Mouse (Mus musculus) myocyte (in vitro differentiated cells): ENCODE data around the gene Ift88. TPM values are rescaled to one million over a fixed set of nuclear protein-coding genes. Genes with fewer than 3 reads are reported as not detected.

Source experiments
- H3K27me3 ChIP-seq: one replicate; pipeline ENCODE4 v1.6.1; 2011; ENCODE audit not compliant: control insufficient read depth, insufficient read depth, insufficient read length
- H3K36me3 ChIP-seq: one replicate; pipeline ENCODE4 v1.6.1; 2011; ENCODE audit not compliant: control insufficient read depth, insufficient read depth
- H3K4me2 ChIP-seq: one replicate; pipeline ENCODE4 v1.6.1; 2011; ENCODE audit warnings: low read depth, control low read depth
- H3K4me3 ChIP-seq: one replicate; pipeline ENCODE4 v1.5.1; 2011; ENCODE audit warnings: mild to moderate bottlenecking, control low read depth, moderate library complexity
- H3K79me2 ChIP-seq: one replicate; pipeline ENCODE4 v1.6.1; 2011; ENCODE audit not compliant: control insufficient read depth, insufficient read depth
- H3ac ChIP-seq: one replicate; pipeline ENCODE4 v1.6.1; 2011; ENCODE audit not compliant: control insufficient read depth, insufficient read length
- CEBPB ChIP-seq: IDR thresholded peaks from 2 replicates; pipeline ENCODE4 v1.6.1; 2011; ENCODE audit warnings: mild to moderate bottlenecking, moderate library complexity; ENCODE audit not compliant: poor library complexity, insufficient read depth, severe bottlenecking
- E2F4 ChIP-seq: IDR thresholded peaks from one replicate; pipeline ENCODE4 v1.6.1; 2011; ENCODE audit warnings: mild to moderate bottlenecking, control low read depth, moderate library complexity; ENCODE audit not compliant: insufficient read depth
- MAX ChIP-seq: IDR thresholded peaks from one replicate; pipeline ENCODE4 v1.6.1; 2011; ENCODE audit warnings: low read depth, mild to moderate bottlenecking, control low read depth
- MYOD1 ChIP-seq, 3 experiments: IDR thresholded peaks; one replicate each; pipeline ENCODE4 v1.6.1; 2011; ENCODE audit warnings: control low read depth in 2 of 3, low read depth in 2 of 3, mild to moderate bottlenecking in 2 of 3, moderate library complexity in 1 of 3; ENCODE audit not compliant: insufficient read length in 2 of 3, control insufficient read depth in 1 of 3
- MYOG ChIP-seq, 3 experiments: IDR thresholded peaks; one replicate each; pipeline ENCODE4 v1.6.1; 2011; ENCODE audit warnings: control low read depth in 2 of 3, low read depth in 2 of 3, mild to moderate bottlenecking in 2 of 3; ENCODE audit not compliant: insufficient read length in 2 of 3, control insufficient read depth in 1 of 3, insufficient read depth in 1 of 3
- POLR2A ChIP-seq: IDR thresholded peaks from one replicate; pipeline ENCODE4 v1.6.1; 2011; ENCODE audit warnings: low read depth, mild to moderate bottlenecking, control low read depth, moderate library complexity; ENCODE audit not compliant: insufficient read length
- POLR2AphosphoS2 ChIP-seq: IDR thresholded peaks from one replicate; pipeline ENCODE4 v1.6.1; 2011; ENCODE audit warnings: low read depth, control low read depth; ENCODE audit not compliant: insufficient read length
- REST ChIP-seq: IDR thresholded peaks from one replicate; pipeline ENCODE4 v1.6.1; 2011; ENCODE audit warnings: mild to moderate bottlenecking, control low read depth, moderate library complexity; ENCODE audit not compliant: insufficient read depth, insufficient read length
- SRF ChIP-seq: IDR thresholded peaks from one replicate; pipeline ENCODE4 v1.6.1; 2011; ENCODE audit warnings: low read depth; ENCODE audit not compliant: control insufficient read depth, insufficient read length
- TCF12 ChIP-seq: IDR thresholded peaks from one replicate; pipeline ENCODE4 v1.6.1; 2011; ENCODE audit warnings: mild to moderate bottlenecking, control low read depth; ENCODE audit not compliant: poor library complexity, insufficient read depth, severe bottlenecking
- TCF3 ChIP-seq: IDR thresholded peaks from one replicate; pipeline ENCODE4 v1.6.1; 2011; ENCODE audit warnings: low read depth, control low read depth; ENCODE audit not compliant: insufficient read length
- USF1 ChIP-seq: IDR thresholded peaks from one replicate; pipeline ENCODE4 v1.6.1; 2011; ENCODE audit warnings: low read depth, mild to moderate bottlenecking, control low read depth, moderate library complexity
- polyA plus RNA-seq: library from polyadenylated mRNA; unstranded; fragments of >200 nt; fragmentation: generic; extraction: Trizol; gene quantifications from one replicate; pipeline ENCODE4 v1.2.1, GENCODE M21; 2012; ENCODE audit warnings: missing spikeins

The Ift88 gene
- polyA plus RNA-seq, 1 experiment = 2.8 TPM

DNA sequence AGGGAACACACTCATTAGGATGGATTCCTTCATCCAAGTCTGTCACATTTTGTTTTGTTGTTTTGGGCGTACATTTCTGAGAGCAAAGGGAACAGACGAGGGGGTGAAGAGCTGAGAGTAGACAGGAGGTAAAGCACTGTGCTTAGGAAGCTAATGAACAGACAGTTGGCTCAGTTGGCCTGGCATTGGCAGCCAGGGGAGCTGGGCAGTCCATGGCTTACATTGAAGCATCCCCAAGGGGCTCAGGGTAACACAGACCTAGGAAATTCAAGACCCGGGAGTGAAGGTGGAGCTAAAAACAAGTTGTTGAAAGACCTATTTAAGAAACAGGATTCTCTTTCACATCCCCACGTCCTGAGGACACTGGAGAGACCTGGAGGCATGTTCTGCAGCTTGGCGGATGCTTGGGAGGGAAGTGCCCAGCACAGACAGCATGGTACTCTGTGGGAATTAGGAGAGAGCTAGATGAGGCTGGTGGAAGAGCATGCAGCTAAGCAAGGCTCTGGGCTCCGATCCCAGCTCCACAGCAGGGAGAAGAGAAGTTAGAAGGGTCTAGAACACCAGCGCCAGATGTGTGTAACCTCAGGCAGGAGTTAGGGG, 131.7 kb downstream of the Ift88 start:
- Histone ChIP-seq H3K79me2 (no peaks in the 10 kb centered on the region), H3K27me3 (no peaks in the 10 kb centered on the region), H3K4me2 (no peak overlapping the region), H3K4me3 (no peak overlapping the region), H3K36me3 (peaks cover 2% of the 10 kb centered on the region), H3ac (no peak overlapping the region)
- TF ChIP-seq MAX (no peak), POLR2AphosphoS2 (no peak), MYOD1 (IDR thresholded peaks at IDR 0.05; ENCODE audit: control insufficient read depth in 1 of 3, insufficient read length in 2 of 3, low read depth in 2 of 3) (no peak), CEBPB (no peak), SRF (no peak), USF1 (no peak), POLR2A (no peak), MYOG (IDR thresholded peaks at IDR 0.05; ENCODE audit: control insufficient read depth in 1 of 3, insufficient read depth in 1 of 3, insufficient read length in 2 of 3, low read depth in 2 of 3) (no peak), TCF12 (no peak), REST (no peak), E2F4 (no peak), TCF3 (no peak)

DNA sequence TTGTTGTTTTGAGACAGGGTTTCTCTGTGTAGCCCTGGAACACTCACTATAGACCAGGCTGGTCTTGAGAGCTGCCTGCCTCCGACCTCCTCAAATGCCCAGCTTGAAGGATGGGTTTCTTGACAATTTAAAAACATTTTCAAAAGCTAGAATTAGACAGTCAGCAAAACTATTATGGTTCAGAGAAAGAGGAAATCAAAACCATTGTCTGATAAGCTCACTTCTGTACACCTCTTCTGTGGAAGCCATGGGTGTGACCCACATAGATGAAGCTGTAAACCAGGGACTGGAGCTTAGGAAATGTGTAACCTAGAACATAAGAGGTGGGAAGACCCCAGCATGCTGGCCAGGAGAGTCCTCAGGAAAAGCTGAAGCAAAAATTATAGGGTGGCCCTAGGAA, 133.1 kb downstream of the Ift88 start:
- no peaks in the 10 kb centered on the region for H3K27me3 ChIP-seq
- H3K4me2 ChIP-seq = no peak overlapping the region
- TF ChIP-seq MYOD1 (IDR thresholded peaks at IDR 0.05; ENCODE audit: control insufficient read depth in 1 of 3, insufficient read length in 2 of 3, low read depth in 2 of 3) = no peak
- H3K36me3 ChIP-seq = peaks cover 2% of the 10 kb centered on the region
- no peak overlapping the region for H3K4me3 ChIP-seq
- H3K79me2 ChIP-seq = no peaks in the 10 kb centered on the region
- H3ac ChIP-seq = no peak overlapping the region

- Histone ChIP-seq H3ac (no peak overlapping the region), H3K4me3 (no peak overlapping the region), H3K27me3 (no peaks in the 10 kb centered on the region), H3K4me2 (no peak overlapping the region), H3K79me2 (peaks cover 2% of the 10 kb centered on the region), H3K36me3 (no peaks in the 10 kb centered on the region)
- no peak for TF ChIP-seq CEBPB
- no peak for TF ChIP-seq USF1
- no peak for TF ChIP-seq POLR2A
These were observed 141.8 kb downstream of the Ift88 start for GRCm38 (mm10) chr14:57565626-57566025.

Other genes starting within 250 kb of the Ift88 start
- gene Cryl1, start 25.5 kb upstream of the Ift88 start, polyA plus RNA-seq = 0.72 TPM
- 0.04 TPM for gene Il17d, start 100.7 kb downstream of the Ift88 start, polyA plus RNA-seq
- gene Eef1akmt1, start 147.6 kb downstream of the Ift88 start, polyA plus RNA-seq = 52.3 TPM
- gene Xpo4, start 241.4 kb downstream of the Ift88 start, polyA plus RNA-seq = 3.0 TPM